Mouse (Mus musculus): ENCODE measurements around the gene Chmp3. TPM values are rescaled to one million over a fixed set of nuclear protein-coding genes. Genes with fewer than 3 reads are reported as not detected.

Chmp3 gene
- polyA plus RNA-seq, 1 experiment from 2014 or later = 49.5 TPM

GRCm38 (mm10) chr6:71613225-71613624 is 69.6 kb downstream of the Chmp3 start:
- Histone ChIP-seq H3K9me3 (no peaks in the 10 kb centered on the region), H3K27ac (no peak overlapping the region), H3K4me3 (replicated peaks) (no peak overlapping the region), H3K4me1 (replicated peaks) (no peaks in the 10 kb centered on the region), H3K36me3 (peaks cover 71% of the 10 kb centered on the region), H3K27me3 (no peaks in the 10 kb centered on the region), H3K4me2 (replicated peaks) (no peak overlapping the region), H3K9ac (replicated peaks) (no peak overlapping the region)
- ATAC-seq = no peak

- no peaks in the 10 kb centered on the region for H3K27me3 ChIP-seq
- ATAC-seq = no peak
- H3K4me1 ChIP-seq (replicated peaks) = no peaks in the 10 kb centered on the region
- WGBS = 85% methylated on average over 5 of the region's 5 CpGs
- no peak overlapping the region for H3K4me3 ChIP-seq (replicated peaks)
- H3K27ac ChIP-seq = no peak overlapping the region
- H3K4me2 ChIP-seq (replicated peaks) = no peak overlapping the region
- H3K9me3 ChIP-seq = no peaks in the 10 kb centered on the region
- no peak overlapping the region for H3K9ac ChIP-seq (replicated peaks)
- peaks cover 65% of the 10 kb centered on the region for H3K36me3 ChIP-seq
These were observed 73.4 kb downstream of the Chmp3 start for GRCm38 (mm10) chr6:71616959-71617358.

GRCm38 (mm10) chr6:71621551-71621950 is 78.0 kb downstream of the Chmp3 start:
- no peak overlapping the region for H3K27ac ChIP-seq
- no peak for ATAC-seq
- H3K4me1 ChIP-seq (replicated peaks) = no peaks in the 10 kb centered on the region
- no peak overlapping the region for H3K9ac ChIP-seq (replicated peaks)
- peaks cover 73% of the 10 kb centered on the region for H3K36me3 ChIP-seq
- H3K4me3 ChIP-seq (replicated peaks) = no peak overlapping the region
- 93% methylated on average over 5 of the region's 5 CpGs for WGBS
- no peak overlapping the region for H3K4me2 ChIP-seq (replicated peaks)
- no peaks in the 10 kb centered on the region for H3K9me3 ChIP-seq
- no peaks in the 10 kb centered on the region for H3K27me3 ChIP-seq

GRCm38 (mm10) chr6:71621981-71622380 is 78.4 kb downstream of the Chmp3 start:
- peaks cover 71% of the 10 kb centered on the region for H3K36me3 ChIP-seq
- H3K27ac ChIP-seq = no peak overlapping the region
- ATAC-seq = no peak
- H3K4me1 ChIP-seq (replicated peaks) = no peaks in the 10 kb centered on the region
- no peaks in the 10 kb centered on the region for H3K9me3 ChIP-seq
- H3K4me3 ChIP-seq (replicated peaks) = no peak overlapping the region
- H3K9ac ChIP-seq (replicated peaks) = no peak overlapping the region
- no peaks in the 10 kb centered on the region for H3K27me3 ChIP-seq
- no peak overlapping the region for H3K4me2 ChIP-seq (replicated peaks)
- WGBS = 92% methylated on average over 5 of the region's 5 CpGs

GRCm38 (mm10) chr6:71624723-71625122 is 81.1 kb downstream of the Chmp3 start:
- H3K9ac ChIP-seq (replicated peaks) = no peak overlapping the region
- H3K9me3 ChIP-seq = no peaks in the 10 kb centered on the region
- H3K27ac ChIP-seq = no peak overlapping the region
- H3K36me3 ChIP-seq = peaks cover 65% of the 10 kb centered on the region
- no peak overlapping the region for H3K4me2 ChIP-seq (replicated peaks)
- no peak for ATAC-seq
- no peaks in the 10 kb centered on the region for H3K27me3 ChIP-seq
- no peak overlapping the region for H3K4me3 ChIP-seq (replicated peaks)
- peaks cover 11% of the 10 kb centered on the region for H3K4me1 ChIP-seq (replicated peaks)

GRCm38 (mm10) chr6:71625984-71626383 is 82.4 kb downstream of the Chmp3 start:
- H3K9ac ChIP-seq (replicated peaks) = no peak overlapping the region
- H3K4me1 ChIP-seq (replicated peaks) = peaks cover 23% of the 10 kb centered on the region
- no peaks in the 10 kb centered on the region for H3K27me3 ChIP-seq
- no peak for ATAC-seq
- no peak overlapping the region for H3K4me3 ChIP-seq (replicated peaks)
- H3K9me3 ChIP-seq = no peaks in the 10 kb centered on the region
- no peak overlapping the region for H3K4me2 ChIP-seq (replicated peaks)
- 87% methylated on average over 2 of the region's 2 CpGs for WGBS
- H3K36me3 ChIP-seq = peaks cover 61% of the 10 kb centered on the region
- no peak overlapping the region for H3K27ac ChIP-seq

DNA sequence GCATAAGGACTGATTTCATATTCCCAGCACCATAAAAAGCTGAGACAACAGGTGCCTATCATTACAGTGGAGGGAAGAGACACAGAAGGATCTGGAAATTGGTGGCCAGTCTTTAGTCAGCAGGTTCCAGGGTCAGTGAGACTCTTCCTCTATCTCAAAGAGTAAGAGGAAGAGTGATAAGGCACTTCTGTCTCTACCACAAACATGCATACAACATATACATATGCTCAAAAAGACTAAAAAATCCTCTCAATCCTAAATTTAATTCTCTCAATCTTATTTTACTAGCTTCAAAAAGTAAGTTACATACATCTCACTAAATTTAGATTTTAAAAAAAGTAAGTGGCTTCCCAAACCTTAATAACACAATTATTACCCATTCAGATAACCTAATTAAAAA is 83.7 kb downstream of the Chmp3 start:
- Histone ChIP-seq H3K4me3 (replicated peaks) (no peak overlapping the region), H3K27ac (no peak overlapping the region), H3K9me3 (no peaks in the 10 kb centered on the region), H3K36me3 (peaks cover 54% of the 10 kb centered on the region), H3K4me2 (replicated peaks) (no peak overlapping the region), H3K27me3 (no peaks in the 10 kb centered on the region), H3K4me1 (replicated peaks) (peaks cover 32% of the 10 kb centered on the region), H3K9ac (replicated peaks) (no peak overlapping the region)
- no peak for ATAC-seq

DNA sequence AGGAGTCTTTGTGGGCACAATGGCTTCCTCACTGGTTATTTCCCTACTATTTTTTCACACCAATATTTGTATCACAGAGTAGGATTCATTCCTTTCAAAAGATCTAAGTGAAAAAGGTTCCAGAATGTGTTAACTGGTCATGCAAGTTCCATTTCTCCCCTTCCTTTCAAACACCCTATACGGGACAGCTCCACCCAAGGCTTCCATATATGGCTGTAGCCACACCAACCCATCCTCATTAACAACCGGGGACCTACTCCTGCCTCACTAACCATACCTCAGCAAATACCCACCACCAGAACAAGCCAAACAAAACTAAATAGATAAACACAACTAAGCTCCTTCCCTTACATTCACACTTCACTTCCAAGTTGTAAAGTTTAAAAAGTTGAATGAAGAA is 87.6 kb downstream of the Chmp3 start:
- no peak for ATAC-seq

GRCm38 (mm10) chr6:71631706-71632461 is 88.3 kb downstream of the Chmp3 start:
- WGBS = under 1% methylated on average over 39 of the region's 42 CpGs
- no peaks in the 10 kb centered on the region for H3K9me3 ChIP-seq
- H3K27me3 ChIP-seq = peaks cover 4% of the 10 kb centered on the region
- peaks cover 32% of the 10 kb centered on the region for H3K4me1 ChIP-seq (replicated peaks)
- peak overlapping the region; percentile 77 for H3K4me2 ChIP-seq (replicated peaks)
- H3K27ac ChIP-seq = peak overlapping the region; percentile 99
- H3K36me3 ChIP-seq = peaks cover 18% of the 10 kb centered on the region
- H3K4me3 ChIP-seq (replicated peaks) = peak overlapping the region; percentile 85
- peak overlapping the region; percentile 88 for H3K9ac ChIP-seq (replicated peaks)
- 0 out of 2 replicates have a peak, but pooled peaks have one; percentile 3 for ATAC-seq

More for the DNA sequence above, 87.6 kb downstream of the Chmp3 start:
- Histone ChIP-seq H3K9ac (replicated peaks) (no peak overlapping the region; the same call in 1 of the 2 replicates), H3K4me1 (replicated peaks) (peaks cover 32% of the 10 kb centered on the region), H3K36me3 (peaks cover 20% of the 10 kb centered on the region), H3K27me3 (no peaks in the 10 kb centered on the region), H3K4me3 (replicated peaks) (peak overlapping the region; percentile 85), H3K4me2 (replicated peaks) (peak overlapping the region; percentile 77), H3K9me3 (no peaks in the 10 kb centered on the region), H3K27ac (no peak overlapping the region)
- WGBS = 22% methylated on average over 2 of the region's 2 CpGs

Other genes with a start within 250 kb of the Chmp3 start
- 0.21 TPM in 1 of 2 replicates, not detected in the other for gene Smyd1, start 221.6 kb upstream of the Chmp3 start, polyA plus RNA-seq (2015; fragmentation: Nextera tagmentation; extraction: Ambion mirVana)
- gene Cd8b1, start 221.0 kb upstream of the Chmp3 start, polyA plus RNA-seq (2015; fragmentation: Nextera tagmentation; extraction: Ambion mirVana) = not detected in 2 replicates
- gene Cd8a, start 170.4 kb upstream of the Chmp3 start, polyA plus RNA-seq (2015; fragmentation: Nextera tagmentation; extraction: Ambion mirVana) = not detected in 2 replicates
- 7.0 and 8.0 TPM in 2 replicates for gene Rmnd5a, start 103.2 kb upstream of the Chmp3 start, polyA plus RNA-seq (2015; fragmentation: Nextera tagmentation; extraction: Ambion mirVana)
- 18.6 and 22.3 TPM in 2 replicates for gene Rnf103, start 49.9 kb upstream of the Chmp3 start, polyA plus RNA-seq (2015; fragmentation: Nextera tagmentation; extraction: Ambion mirVana)
- gene Kdm3a, start 89.2 kb downstream of the Chmp3 start, polyA plus RNA-seq (2015; fragmentation: Nextera tagmentation; extraction: Ambion mirVana) = 61.5 and 71.9 TPM in 2 replicates
- gene Reep1, start 163.8 kb downstream of the Chmp3 start, polyA plus RNA-seq (2015; fragmentation: Nextera tagmentation; extraction: Ambion mirVana) = 197 and 202 TPM in 2 replicates

All from midbrain, embryonic 13.5 days (tissue).